Mouse (Mus musculus) liver, postnatal 0 days (tissue): ENCODE results near the gene Ethe1.

Experiments used
- CTCF ChIP-seq: sonication (generic); IDR thresholded peaks from 2 replicates; pipeline ENCODE4 v1.5.1; 2016; ENCODE audit warnings: antibody characterized with exemption, low read depth
- EP300 ChIP-seq: IDR thresholded peaks from 2 replicates; pipeline ENCODE4 v1.6.1; 2016; ENCODE audit warnings: antibody characterized with exemption, low read depth, mild to moderate bottlenecking

DNA sequence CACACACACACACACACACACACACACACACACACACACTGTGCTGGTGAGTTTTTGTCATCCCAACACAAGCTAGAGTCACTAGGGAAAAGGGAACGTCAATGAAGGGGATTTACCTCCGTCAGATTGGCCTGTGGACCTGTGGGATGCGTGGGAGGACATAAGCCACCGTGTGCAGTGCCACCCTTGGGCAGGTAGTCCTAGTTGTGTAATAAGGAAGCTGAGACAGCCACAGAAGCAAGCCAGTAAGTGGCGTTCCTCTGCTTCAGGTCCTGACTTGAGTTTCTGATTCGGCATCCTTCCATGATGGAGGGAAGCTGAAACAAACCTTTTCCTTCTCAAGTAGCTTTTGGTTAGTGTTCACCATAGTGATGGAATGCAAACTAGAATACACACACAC, 57.1 kb downstream of the Ethe1 start:
- TF ChIP-seq CTCF (no peak), EP300 (no peak)
